Mouse (Mus musculus) testis, adult 2 months (tissue): Measurements from ENCODE around the gene Rif1. TPM values are rescaled to one million over a fixed set of nuclear protein-coding genes. Genes with fewer than 3 reads are reported as not detected.
A peak's percentile ranks its signal among the peaks of the same experiment; 100 is the strongest.

ENCODE experiments used
- H3K27ac ChIP-seq: fragments of 200-500 bp; 2 replicates; pipeline ENCODE4 v1.5.1; 2012; ENCODE audit warnings: low read depth, low read length; ENCODE audit not compliant: control insufficient read depth, insufficient read depth
- H3K27me3 ChIP-seq: fragments of 200-500 bp; 2 replicates; pipeline ENCODE4 v1.6.1; 2012; ENCODE audit warnings: mild to moderate bottlenecking, low read length, moderate library complexity; ENCODE audit not compliant: control insufficient read depth, insufficient read depth
- H3K36me3 ChIP-seq: fragments of 200-500 bp; 2 replicates; pipeline ENCODE4 v1.6.1; 2012; ENCODE audit warnings: mild to moderate bottlenecking, low read length; ENCODE audit not compliant: control insufficient read depth, insufficient read depth
- H3K4me1 ChIP-seq: fragments of 200-500 bp; 2 replicates; pipeline ENCODE4 v1.6.1; 2012; ENCODE audit warnings: low read length; ENCODE audit not compliant: control insufficient read depth, insufficient read depth
- H3K4me3 ChIP-seq: fragments of 200-500 bp; 2 replicates; pipeline ENCODE4 v1.5.1; 2012; ENCODE audit warnings: low read depth, mild to moderate bottlenecking, low read length, moderate library complexity, mixed read lengths; ENCODE audit not compliant: control insufficient read depth
- CTCF ChIP-seq: fragments of 200-500 bp; IDR thresholded peaks from 2 replicates; pipeline ENCODE4 v1.5.1; 2012; ENCODE audit warnings: low read depth, mild to moderate bottlenecking, inconsistent platforms, low read length, moderate library complexity; ENCODE audit not compliant: control insufficient read depth, insufficient read depth, insufficient replicate concordance
- POLR2A ChIP-seq: fragments of 200-500 bp; IDR thresholded peaks from 2 replicates; pipeline ENCODE4 v1.6.1; 2012; ENCODE audit warnings: low read depth, mild to moderate bottlenecking, inconsistent platforms, low read length, moderate library complexity; ENCODE audit not compliant: control insufficient read depth
- polyA plus RNA-seq: library from polyadenylated mRNA; depleted of rRNA; stranded (reverse); fragments of >200 nt; gene quantifications from 2 replicates; pipeline ENCODE4 v1.2.3, GENCODE M21; 2012

Gene Rif1
- polyA plus RNA-seq, 1 experiment, result 22.4 TPM

GRCm38 (mm10) chr2:52037882-52038281 lies 34.8 kb upstream of the Rif1 start, which contains the start of gene Tnfaip6:
Gene Tnfaip6, plus strand, starts transcription at chr2:52038009.
- no peaks in the 10 kb centered on the region for H3K36me3 ChIP-seq
- TF ChIP-seq CTCF, result no peak
- TF ChIP-seq POLR2A, result 0 out of 2 replicates have a peak, but pooled peaks have one; percentile 17
- H3K4me3 ChIP-seq, result peak within 1 kb of the TSS; percentile 62
- no peak within 1 kb of the TSS for H3K27ac ChIP-seq
- no peaks in the 10 kb centered on the region; the same call in 1 of the 2 replicates for H3K4me1 ChIP-seq
- H3K27me3 ChIP-seq, result no peaks in the 10 kb centered on the region

DNA sequence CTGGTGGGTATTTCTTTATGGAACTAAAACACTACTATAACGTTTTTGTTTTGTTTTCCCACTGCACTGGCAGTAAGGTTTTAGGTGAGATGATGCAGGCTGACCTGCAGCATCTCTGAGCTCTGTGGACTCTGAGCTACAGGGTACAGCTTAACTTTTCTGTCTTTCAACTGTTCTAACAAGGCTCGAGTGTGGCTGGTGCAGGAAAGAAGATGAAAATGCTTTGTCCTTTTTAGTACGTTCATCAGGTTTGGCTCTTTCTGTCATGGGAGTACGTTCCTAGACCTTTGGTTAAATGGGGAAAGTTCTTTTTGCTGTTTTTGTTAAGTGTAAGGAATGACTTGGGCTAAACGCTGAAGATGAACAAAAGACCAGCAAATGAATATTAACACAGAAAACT lies 34.1 kb upstream of the Rif1 start:
- Histone ChIP-seq H3K4me3 (no peak overlapping the region), H3K27ac (no peak overlapping the region), H3K4me1 (no peaks in the 10 kb centered on the region; the same call in 1 of the 2 replicates), H3K36me3 (no peaks in the 10 kb centered on the region), H3K27me3 (no peaks in the 10 kb centered on the region)
- TF ChIP-seq CTCF (no peak), POLR2A (no peak)

DNA sequence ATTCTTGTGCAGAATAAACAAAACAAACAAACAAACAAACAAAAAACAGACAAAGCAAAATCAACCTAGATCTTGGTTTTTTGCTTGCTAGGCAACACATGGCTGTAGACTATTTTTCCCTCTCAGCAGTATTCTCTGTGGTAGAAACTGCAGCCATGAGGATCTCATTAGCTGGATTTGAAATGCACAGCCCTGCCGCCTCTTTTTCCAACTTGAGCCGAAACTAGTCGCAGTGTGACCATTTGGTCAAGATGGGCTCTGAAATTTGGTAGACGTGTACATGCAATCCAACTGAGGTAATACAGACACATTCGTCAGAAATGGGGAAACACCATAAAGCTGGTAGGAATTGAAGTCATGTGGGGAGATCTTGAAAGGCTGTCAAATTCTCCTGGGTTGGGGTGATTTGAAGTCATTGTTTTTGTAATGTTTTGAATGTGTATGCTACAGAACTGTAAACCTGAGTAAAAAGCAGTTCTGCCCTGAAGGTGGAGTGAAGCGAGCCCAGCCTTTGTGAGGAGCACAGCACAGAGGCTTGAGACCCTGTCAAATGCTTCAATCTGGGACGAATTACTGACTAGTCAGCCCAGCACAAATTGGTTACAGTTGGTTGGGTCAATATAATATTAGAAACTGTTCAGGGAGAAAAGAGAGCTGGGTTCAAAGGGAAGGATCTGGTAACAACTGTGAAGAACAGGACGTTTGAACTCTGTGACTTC lies 33.4 kb upstream of the Rif1 start:
- no peak overlapping the region for H3K4me3 ChIP-seq

GRCm38 (mm10) chr2:52042132-52042531 lies 30.5 kb upstream of the Rif1 start:
- Histone ChIP-seq H3K36me3 (no peaks in the 10 kb centered on the region), H3K4me3 (no peak overlapping the region), H3K4me1 (no peaks in the 10 kb centered on the region; the same call in 1 of the 2 replicates), H3K27me3 (no peaks in the 10 kb centered on the region), H3K27ac (no peak overlapping the region)
- no peak for TF ChIP-seq POLR2A
- TF ChIP-seq CTCF, result no peak

More for the DNA sequence above, 33.4 kb upstream of the Rif1 start:
- Histone ChIP-seq H3K27me3 (no peaks in the 10 kb centered on the region), H3K36me3 (no peaks in the 10 kb centered on the region), H3K27ac (no peak overlapping the region), H3K4me1 (no peaks in the 10 kb centered on the region; the same call in 1 of the 2 replicates)
- TF ChIP-seq CTCF (no peak), POLR2A (no peak)

GRCm38 (mm10) chr2:52042714-52043113 lies 29.9 kb upstream of the Rif1 start:
- Histone ChIP-seq H3K27ac (no peak overlapping the region), H3K4me3 (no peak overlapping the region), H3K27me3 (no peaks in the 10 kb centered on the region), H3K36me3 (no peaks in the 10 kb centered on the region), H3K4me1 (no peaks in the 10 kb centered on the region)
- TF ChIP-seq POLR2A (no peak), CTCF (no peak)

DNA sequence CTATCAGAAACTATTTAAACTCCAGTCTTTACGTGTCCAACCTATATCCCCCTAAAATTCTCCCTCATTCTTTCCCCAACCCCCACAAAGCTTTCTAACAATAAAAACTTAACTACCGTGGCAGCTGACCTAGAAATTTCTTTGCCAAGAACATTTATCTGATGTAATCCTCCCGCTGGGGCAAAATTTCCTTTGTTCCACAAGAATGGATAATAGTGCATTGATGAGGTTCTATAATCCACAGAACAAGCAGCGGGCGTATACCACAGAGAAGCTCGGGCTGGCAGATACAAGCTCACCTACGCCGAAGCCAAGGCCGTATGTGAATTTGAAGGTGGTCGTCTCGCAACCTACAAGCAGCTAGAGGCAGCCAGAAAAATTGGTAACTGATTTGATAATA lies 29.1 kb upstream of the Rif1 start:
- no peaks in the 10 kb centered on the region for H3K4me1 ChIP-seq
- H3K36me3 ChIP-seq, result no peaks in the 10 kb centered on the region
- TF ChIP-seq POLR2A, result no peak
- no peak for TF ChIP-seq CTCF
- no peaks in the 10 kb centered on the region for H3K27me3 ChIP-seq
- H3K27ac ChIP-seq, result no peak overlapping the region
- no peak overlapping the region for H3K4me3 ChIP-seq

- Histone ChIP-seq H3K27ac (0 out of 2 replicates have a peak overlapping the region, but pooled peaks have one; percentile 29), H3K27me3 (no peaks in the 10 kb centered on the region), H3K36me3 (no peaks in the 10 kb centered on the region), H3K4me1 (no peaks in the 10 kb centered on the region), H3K4me3 (no peak overlapping the region)
- TF ChIP-seq POLR2A (no peak), CTCF (no peak)
These were observed 26.6 kb upstream of the Rif1 start for GRCm38 (mm10) chr2:52046032-52046431.

DNA sequence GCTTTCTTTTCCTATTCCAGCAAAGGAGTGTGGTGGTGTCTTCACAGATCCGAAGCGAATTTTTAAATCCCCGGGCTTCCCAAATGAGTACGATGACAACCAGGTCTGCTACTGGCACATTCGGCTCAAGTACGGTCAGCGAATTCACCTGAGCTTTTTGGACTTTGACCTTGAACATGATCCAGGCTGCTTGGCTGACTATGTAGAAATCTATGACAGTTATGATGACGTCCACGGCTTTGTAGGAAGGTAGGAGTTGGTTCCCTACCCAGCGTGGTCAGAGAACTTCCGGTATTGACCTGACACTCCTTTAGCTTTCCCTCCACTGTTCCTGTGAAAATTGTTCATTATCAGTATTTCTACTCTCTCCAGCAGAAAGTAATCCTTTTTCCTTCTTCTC lies 21.8 kb upstream of the Rif1 start:
- no peaks in the 10 kb centered on the region for H3K36me3 ChIP-seq
- H3K27me3 ChIP-seq, result no peaks in the 10 kb centered on the region
- H3K4me3 ChIP-seq, result no peak overlapping the region
- H3K4me1 ChIP-seq, result no peaks in the 10 kb centered on the region
- H3K27ac ChIP-seq, result no peak overlapping the region
- TF ChIP-seq CTCF (no peak), POLR2A (no peak)
